Mouse (Mus musculus): ENCODE measurements around the gene Dmxl2. TPM values are rescaled to one million over a fixed set of nuclear protein-coding genes. Genes with fewer than 3 reads are reported as not detected.

Gene Dmxl2
- polyA plus RNA-seq, 1 experiment: 0.63 TPM

- TF ChIP-seq CTCF (IDR thresholded peaks at IDR 0.05; ENCODE audit: extremely low read depth, insufficient read length, insufficient replicate concordance, low read depth, low read length) (no peak), POLR2A (IDR thresholded peaks at IDR 0.05; ENCODE audit: low read depth, low read length) (no peak)
- Histone ChIP-seq H3K36me3 (ENCODE audit: control insufficient read depth, insufficient read depth, low read length) (no peaks in the 10 kb centered on the region), H3K27me3 (ENCODE audit: control insufficient read depth, insufficient read depth, low read length) (no peaks in the 10 kb centered on the region), H3K4me1 (ENCODE audit: control insufficient read depth, insufficient read depth, insufficient read length, low read length) (no peaks in the 10 kb centered on the region), H3K27ac (ENCODE audit: insufficient read depth, low read depth, low read length) (no peak overlapping the region), H3K4me3 (ENCODE audit: low read depth, low read length) (no peak overlapping the region)
- 61% methylated on average over 1 of the region's 1 CpGs for WGBS
These were observed 33.9 kb downstream of the Dmxl2 start for GRCm38 (mm10) chr9:54467433-54467933.

DNA sequence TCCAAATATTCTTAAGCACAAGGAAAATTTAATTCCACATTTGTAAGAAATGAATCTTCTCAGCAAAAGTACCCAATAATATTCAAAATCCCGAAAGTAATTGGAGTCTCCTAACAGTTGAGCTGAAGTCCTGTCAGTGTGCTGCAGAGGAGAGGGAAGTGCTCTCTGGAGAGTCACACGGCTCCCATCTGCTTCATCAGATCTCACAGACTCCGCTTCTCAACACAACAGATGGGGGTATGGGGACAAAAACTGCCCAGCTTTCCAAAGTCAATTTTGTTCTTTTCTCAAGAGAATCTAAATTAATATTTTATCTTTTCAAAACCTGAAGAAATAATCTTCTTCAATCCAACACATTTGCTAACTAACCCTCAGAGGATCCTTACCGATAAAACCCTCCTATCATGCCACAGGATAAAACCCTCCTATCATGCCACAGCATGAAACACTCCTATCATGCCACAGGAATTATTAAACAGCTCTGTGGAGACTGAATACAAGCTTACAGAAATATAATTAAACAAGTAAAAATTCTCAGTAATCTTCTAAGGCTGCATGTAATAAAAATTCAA lies 37.9 kb downstream of the Dmxl2 start:
- Histone ChIP-seq H3K4me3 (ENCODE audit: low read depth, low read length) (no peak overlapping the region), H3K4me1 (ENCODE audit: control insufficient read depth, insufficient read depth, insufficient read length, low read length) (no peaks in the 10 kb centered on the region), H3K27ac (ENCODE audit: insufficient read depth, low read depth, low read length) (no peak overlapping the region), H3K36me3 (ENCODE audit: control insufficient read depth, insufficient read depth, low read length) (no peaks in the 10 kb centered on the region), H3K27me3 (ENCODE audit: control insufficient read depth, insufficient read depth, low read length) (no peaks in the 10 kb centered on the region)
- 88% methylated on average over 4 of the region's 4 CpGs for WGBS
- TF ChIP-seq POLR2A (IDR thresholded peaks at IDR 0.05; ENCODE audit: low read depth, low read length): no peak
- no peak for TF ChIP-seq CTCF (IDR thresholded peaks at IDR 0.05; ENCODE audit: extremely low read depth, insufficient read length, insufficient replicate concordance, low read depth, low read length)

DNA sequence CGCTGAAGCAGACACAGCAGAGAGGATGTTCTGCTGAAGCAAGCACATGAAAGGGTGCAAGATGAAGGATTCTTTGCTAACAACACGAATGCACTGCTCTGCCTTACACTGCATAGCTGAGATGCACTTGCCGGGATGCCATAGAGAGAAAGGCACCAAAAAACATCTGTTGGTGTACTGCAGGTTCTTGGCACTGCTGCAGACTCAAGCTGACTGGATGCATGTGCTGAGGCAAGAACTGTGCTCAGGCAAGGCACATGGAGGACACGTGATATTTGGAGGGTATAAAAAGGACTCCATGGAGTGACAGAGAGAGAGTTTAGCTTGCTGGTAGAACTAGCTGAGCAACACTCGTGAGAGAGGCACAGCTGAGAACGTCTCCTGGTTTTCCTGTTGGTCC lies 62.4 kb downstream of the Dmxl2 start:
- Histone ChIP-seq H3K27ac (ENCODE audit: insufficient read depth, low read depth, low read length) (no peak overlapping the region), H3K4me1 (ENCODE audit: control insufficient read depth, insufficient read depth, insufficient read length, low read length) (no peaks in the 10 kb centered on the region), H3K36me3 (ENCODE audit: control insufficient read depth, insufficient read depth, low read length) (no peaks in the 10 kb centered on the region), H3K27me3 (ENCODE audit: control insufficient read depth, insufficient read depth, low read length) (no peaks in the 10 kb centered on the region), H3K4me3 (ENCODE audit: low read depth, low read length) (no peak overlapping the region)
- TF ChIP-seq POLR2A (IDR thresholded peaks at IDR 0.05; ENCODE audit: low read depth, low read length): no peak
- TF ChIP-seq CTCF (IDR thresholded peaks at IDR 0.05; ENCODE audit: extremely low read depth, insufficient read length, insufficient replicate concordance, low read depth, low read length): no peak
- 77% methylated on average over 6 of the region's 6 CpGs for WGBS

DNA sequence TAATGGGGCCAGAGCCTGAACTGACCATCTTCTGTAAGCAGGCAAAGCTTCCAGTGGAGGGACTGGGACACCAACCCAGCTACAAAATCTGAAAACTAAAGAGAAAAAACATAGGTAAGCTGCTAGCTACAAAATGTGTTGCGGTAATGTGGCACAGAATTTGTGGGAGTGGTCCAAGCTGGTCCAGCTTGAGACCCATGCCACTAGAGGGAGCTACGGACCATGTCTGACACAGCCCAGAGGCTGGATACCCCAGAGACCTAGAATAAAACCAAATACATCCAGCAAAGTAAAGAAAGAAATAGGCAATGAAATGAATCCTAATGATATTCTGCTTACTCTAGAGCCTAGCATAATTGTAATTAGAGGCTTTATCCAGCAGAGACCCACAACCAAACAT lies 63.2 kb downstream of the Dmxl2 start:
- Histone ChIP-seq H3K4me1 (ENCODE audit: control insufficient read depth, insufficient read depth, insufficient read length, low read length) (no peaks in the 10 kb centered on the region), H3K4me3 (ENCODE audit: low read depth, low read length) (no peak overlapping the region), H3K27ac (ENCODE audit: insufficient read depth, low read depth, low read length) (no peak overlapping the region), H3K36me3 (ENCODE audit: control insufficient read depth, insufficient read depth, low read length) (no peaks in the 10 kb centered on the region), H3K27me3 (ENCODE audit: control insufficient read depth, insufficient read depth, low read length) (no peaks in the 10 kb centered on the region)
- TF ChIP-seq CTCF (IDR thresholded peaks at IDR 0.05; ENCODE audit: extremely low read depth, insufficient read length, insufficient replicate concordance, low read depth, low read length) (peak; percentile 46; the same call in 1 of the 2 replicates), POLR2A (IDR thresholded peaks at IDR 0.05; ENCODE audit: low read depth, low read length) (no peak)
- WGBS: 32% methylated on average over 2 of the region's 2 CpGs

DNA sequence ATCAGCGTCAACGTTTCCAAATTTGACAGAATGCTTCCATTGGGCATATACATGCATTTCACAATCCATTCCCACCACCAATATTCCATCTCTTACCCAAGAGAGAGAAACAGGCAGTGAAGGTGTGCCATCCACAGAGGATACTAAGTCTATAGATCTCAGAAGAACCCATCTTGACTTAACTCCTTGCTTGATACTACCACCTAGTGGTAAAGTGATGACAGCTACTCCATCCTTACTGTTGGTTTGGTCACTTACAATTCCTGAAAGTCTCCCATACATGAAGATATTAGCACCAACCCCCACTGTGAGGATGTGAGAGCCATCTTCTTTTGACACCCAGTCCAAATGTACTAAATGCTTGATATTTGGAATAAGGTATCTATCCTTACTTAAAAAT lies 85.2 kb downstream of the Dmxl2 start:
- no peaks in the 10 kb centered on the region for H3K27me3 ChIP-seq (ENCODE audit: control insufficient read depth, insufficient read depth, low read length)
- H3K36me3 ChIP-seq (ENCODE audit: control insufficient read depth, insufficient read depth, low read length): no peaks in the 10 kb centered on the region
- no peak overlapping the region for H3K4me3 ChIP-seq (ENCODE audit: low read depth, low read length)
- 93% methylated on average over 2 of the region's 2 CpGs for WGBS
- no peaks in the 10 kb centered on the region for H3K4me1 ChIP-seq (ENCODE audit: control insufficient read depth, insufficient read depth, insufficient read length, low read length)
- no peak overlapping the region for H3K27ac ChIP-seq (ENCODE audit: insufficient read depth, low read depth, low read length)
- no peak for TF ChIP-seq POLR2A (IDR thresholded peaks at IDR 0.05; ENCODE audit: low read depth, low read length)
- no peak for TF ChIP-seq CTCF (IDR thresholded peaks at IDR 0.05; ENCODE audit: extremely low read depth, insufficient read length, insufficient replicate concordance, low read depth, low read length)

DNA sequence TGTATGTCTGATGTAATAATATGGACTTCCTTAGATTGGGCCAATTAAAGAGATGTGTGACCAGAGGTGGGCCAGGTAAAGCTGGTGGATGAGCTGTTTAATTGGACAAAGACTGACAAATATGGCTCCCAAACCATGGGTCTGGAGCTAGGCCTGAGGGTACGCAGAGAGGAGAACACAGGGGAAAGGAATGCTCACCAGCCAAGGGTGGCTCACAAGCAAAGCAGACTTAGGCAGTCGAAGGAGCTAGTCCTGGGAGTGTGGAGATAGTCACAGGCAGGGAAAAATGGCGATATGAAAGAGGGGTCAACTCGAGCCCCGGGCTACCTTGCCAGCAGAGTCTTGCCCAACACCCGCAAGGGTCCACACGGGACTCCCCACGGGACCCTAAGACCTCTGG lies 144.7 kb downstream of the Dmxl2 start:
- 96% methylated on average over 8 of the region's 8 CpGs for WGBS
- no peaks in the 10 kb centered on the region for H3K36me3 ChIP-seq (ENCODE audit: control insufficient read depth, insufficient read depth, low read length)
- H3K27me3 ChIP-seq (ENCODE audit: control insufficient read depth, insufficient read depth, low read length): no peaks in the 10 kb centered on the region
- H3K4me3 ChIP-seq (ENCODE audit: low read depth, low read length): no peak overlapping the region
- H3K27ac ChIP-seq (ENCODE audit: insufficient read depth, low read depth, low read length): no peak overlapping the region
- no peaks in the 10 kb centered on the region for H3K4me1 ChIP-seq (ENCODE audit: control insufficient read depth, insufficient read depth, insufficient read length, low read length)
- TF ChIP-seq POLR2A (IDR thresholded peaks at IDR 0.05; ENCODE audit: low read depth, low read length) (no peak), CTCF (IDR thresholded peaks at IDR 0.05; ENCODE audit: extremely low read depth, insufficient read length, insufficient replicate concordance, low read depth, low read length) (no peak)

GRCm38 (mm10) chr9:54342026-54342425 lies 159.4 kb downstream of the Dmxl2 start:
- WGBS: 65% methylated on average over 7 of the region's 7 CpGs
- Histone ChIP-seq H3K27me3 (ENCODE audit: control insufficient read depth, insufficient read depth, low read length) (no peaks in the 10 kb centered on the region), H3K4me3 (ENCODE audit: low read depth, low read length) (no peak overlapping the region), H3K27ac (ENCODE audit: insufficient read depth, low read depth, low read length) (no peak overlapping the region), H3K36me3 (ENCODE audit: control insufficient read depth, insufficient read depth, low read length) (no peaks in the 10 kb centered on the region), H3K4me1 (ENCODE audit: control insufficient read depth, insufficient read depth, insufficient read length, low read length) (no peaks in the 10 kb centered on the region)
- no peak for TF ChIP-seq POLR2A (IDR thresholded peaks at IDR 0.05; ENCODE audit: low read depth, low read length)
- TF ChIP-seq CTCF (IDR thresholded peaks at IDR 0.05; ENCODE audit: extremely low read depth, insufficient read length, insufficient replicate concordance, low read depth, low read length): no peak
